Mouse (Mus musculus) heart, embryonic 14.5 days (tissue): ENCODE measurements around the gene Ankrd12. TPM values are rescaled to one million over a fixed set of nuclear protein-coding genes. Genes with fewer than 3 reads are reported as not detected.
"Not testable (repeated sequence)": the region's sequence is repeated elsewhere in the genome, so short reads cannot be mapped to it uniquely, and the experiment has no call there.

ENCODE experiments used
- ATAC-seq: fragments of 200-750 bp; cut with Nextera tagmentation; 2 replicates; pipeline ENCODE4 v1.8.0; 2017; ENCODE audit warnings: low read depth, moderate TSS enrichment; ENCODE audit not compliant: insufficient number of reproducible peaks, insufficient read depth, low FRiP score
- H3K27ac ChIP-seq, 2 experiments: fragments of 200-500 bp in 1 of 2; fragments of 300-500 bp in 1 of 2; sonication (generic) in 1 of 2; replicated peaks in 1 of 2; 2 replicates each; pipeline ENCODE4 v1.5.1; 2012 to 2014; ENCODE audit warnings: low read depth in 2 of 2, low read length in 2 of 2, control low read depth in 1 of 2, mild to moderate bottlenecking in 1 of 2, mixed read lengths in 1 of 2; ENCODE audit not compliant: control insufficient read depth in 1 of 2, insufficient read depth in 1 of 2
- H3K27me3 ChIP-seq: fragments of 300-500 bp; sonication (generic); 2 replicates; pipeline ENCODE4 v1.6.1; 2014; ENCODE audit warnings: mild to moderate bottlenecking, low read length, control low read depth; ENCODE audit not compliant: control insufficient read depth, insufficient read depth
- H3K36me3 ChIP-seq: fragments of 300-500 bp; sonication (generic); 2 replicates; pipeline ENCODE4 v1.6.1; 2014; ENCODE audit warnings: mild to moderate bottlenecking, control low read depth, low read length, mixed read lengths; ENCODE audit not compliant: control insufficient read depth, insufficient read depth
- H3K4me1 ChIP-seq, 2 experiments: fragments of 200-500 bp in 1 of 2; fragments of 300-500 bp in 1 of 2; sonication (generic) in 1 of 2; 2 replicates each; pipeline ENCODE4 v1.6.1; 2012 to 2014; ENCODE audit warnings: low read length in 2 of 2, control low read depth in 1 of 2, mixed read lengths in 1 of 2; ENCODE audit not compliant: control insufficient read depth in 2 of 2, insufficient read depth in 2 of 2
- H3K4me2 ChIP-seq: fragments of 300-500 bp; sonication (generic); 2 replicates; pipeline ENCODE4 v1.6.1; 2014; ENCODE audit warnings: mild to moderate bottlenecking, low read length
- H3K4me3 ChIP-seq, 2 experiments: fragments of 200-500 bp in 1 of 2; fragments of 300-500 bp in 1 of 2; sonication (generic) in 1 of 2; 2 replicates each; pipeline ENCODE4 v1.5.1; 2012 to 2014; ENCODE audit warnings: low read length in 2 of 2, mild to moderate bottlenecking in 2 of 2, control low read depth in 1 of 2, low read depth in 1 of 2, moderate library complexity in 1 of 2; ENCODE audit not compliant: control insufficient read depth in 1 of 2, insufficient read depth in 1 of 2
- H3K9ac ChIP-seq: fragments of 300-500 bp; sonication (generic); 2 replicates; pipeline ENCODE4 v1.6.1; 2014; ENCODE audit warnings: mild to moderate bottlenecking, low read length
- H3K9me3 ChIP-seq: fragments of 300-500 bp; sonication (generic); 2 replicates; pipeline ENCODE4 v1.6.1; 2016; ENCODE audit warnings: low read length, control low read depth; ENCODE audit not compliant: control insufficient read depth
- WGBS: fragments of 180-500 bp; shearing (Covaris S2); extraction: QIAGEN DNeasy Blood & Tissue Kit; methylation state at CpG from one replicate; pipeline ENCODE4 v1.1.7; 2014; 5-methylcytosine and 5-hydroxymethylcytosine counted together
- polyA plus RNA-seq: library from polyadenylated mRNA; unstranded; fragments of >200 nt; fragmentation: Nextera tagmentation; extraction: Ambion mirVana; gene quantifications from 2 replicates; pipeline ENCODE4 v1.2.1, GENCODE M21; 2014

Gene Ankrd12
- polyA plus RNA-seq, 1 experiment from 2014 or later, result 18.4 TPM

GRCm38 (mm10) chr17:66057145-66057544 is 19.7 kb downstream of the Ankrd12 start:
- Histone ChIP-seq H3K27me3 (no peaks in the 10 kb centered on the region), H3K4me1 (peaks cover 0 to 9% of the 10 kb centered on the region in 2 experiments; a peak in 1 of 4 replicates), H3K9me3 (no peaks in the 10 kb centered on the region), H3K27ac (no peak overlapping the region), H3K4me2 (no peak overlapping the region), H3K4me3 (no peak overlapping the region), H3K36me3 (no peaks in the 10 kb centered on the region), H3K9ac (no peak overlapping the region)
- WGBS, result 88% methylated on average over 2 of the region's 2 CpGs
- no peak for ATAC-seq

- no peaks in the 10 kb centered on the region for H3K9me3 ChIP-seq
- ATAC-seq, result no peak
- 51% methylated on average over 4 of the region's 4 CpGs for WGBS
- H3K4me2 ChIP-seq, result no peak overlapping the region
- no peak overlapping the region for H3K4me3 ChIP-seq
- H3K36me3 ChIP-seq, result peaks cover 2% of the 10 kb centered on the region; the same call in 1 of the 2 replicates
- H3K27ac ChIP-seq, result no peak overlapping the region
- peaks cover 0 to 4% of the 10 kb centered on the region in 2 experiments; a peak in 1 of 4 replicates for H3K4me1 ChIP-seq
- no peak overlapping the region for H3K9ac ChIP-seq
- H3K27me3 ChIP-seq, result no peaks in the 10 kb centered on the region
These were observed 23.5 kb downstream of the Ankrd12 start for GRCm38 (mm10) chr17:66053349-66053748.

- Histone ChIP-seq H3K4me3 (no peak overlapping the region), H3K4me1 (peaks cover 0 to 4% of the 10 kb centered on the region in 2 experiments; a peak in 1 of 4 replicates), H3K27me3 (no peaks in the 10 kb centered on the region), H3K36me3 (peaks cover 2% of the 10 kb centered on the region; the same call in 1 of the 2 replicates), H3K27ac (no peak overlapping the region), H3K9me3 (no peaks in the 10 kb centered on the region), H3K9ac (no peak overlapping the region), H3K4me2 (no peak overlapping the region)
- WGBS, result 81% methylated on average over 4 of the region's 4 CpGs
- ATAC-seq, result no peak
These were observed 28.1 kb downstream of the Ankrd12 start for GRCm38 (mm10) chr17:66048795-66049194.

GRCm38 (mm10) chr17:66048199-66048598 is 28.7 kb downstream of the Ankrd12 start:
- Histone ChIP-seq H3K4me1 (no peaks in the 10 kb centered on the region; a peak in 1 of 4 replicates), H3K27ac (no peak overlapping the region), H3K27me3 (no peaks in the 10 kb centered on the region), H3K9ac (no peak overlapping the region), H3K4me2 (no peak overlapping the region), H3K9me3 (no peaks in the 10 kb centered on the region), H3K4me3 (no peak overlapping the region), H3K36me3 (peaks cover 2% of the 10 kb centered on the region; the same call in 1 of the 2 replicates)
- no peak for ATAC-seq
- WGBS, result 62% methylated on average over 5 of the region's 5 CpGs

- H3K27me3 ChIP-seq, H3K4me2 ChIP-seq, H3K27ac ChIP-seq, H3K9me3 ChIP-seq, H3K36me3 ChIP-seq, H3K9ac ChIP-seq, H3K4me3 ChIP-seq, H3K4me1 ChIP-seq, ATAC-seq: not testable (repeated sequence)
- 80% methylated on average over 4 of the region's 4 CpGs for WGBS
These were observed 33.2 kb downstream of the Ankrd12 start for GRCm38 (mm10) chr17:66043679-66044078.

GRCm38 (mm10) chr17:66041020-66041419 is 35.9 kb downstream of the Ankrd12 start:
- H3K4me3 ChIP-seq, result no peak overlapping the region
- ATAC-seq, result no peak
- no peak overlapping the region for H3K27ac ChIP-seq
- WGBS, result 82% methylated on average over 5 of the region's 5 CpGs
- no peak overlapping the region for H3K9ac ChIP-seq
- no peaks in the 10 kb centered on the region for H3K9me3 ChIP-seq
- no peak overlapping the region for H3K4me2 ChIP-seq
- no peaks in the 10 kb centered on the region for H3K27me3 ChIP-seq
- peaks cover 11% of the 10 kb centered on the region for H3K36me3 ChIP-seq
- H3K4me1 ChIP-seq, result no peaks in the 10 kb centered on the region

- Histone ChIP-seq H3K9me3 (no peaks in the 10 kb centered on the region), H3K4me3 (no peak overlapping the region), H3K4me1 (no peaks in the 10 kb centered on the region), H3K9ac (no peak overlapping the region), H3K36me3 (peaks cover 12% of the 10 kb centered on the region), H3K27me3 (no peaks in the 10 kb centered on the region), H3K27ac (no peak overlapping the region), H3K4me2 (no peak overlapping the region)
- WGBS, result 81% methylated on average over 5 of the region's 5 CpGs
- no peak for ATAC-seq
These were observed 43.6 kb downstream of the Ankrd12 start for GRCm38 (mm10) chr17:66033239-66033638.

GRCm38 (mm10) chr17:66031991-66032390 is 44.9 kb downstream of the Ankrd12 start:
- no peaks in the 10 kb centered on the region for H3K27me3 ChIP-seq
- H3K4me1 ChIP-seq, result no peaks in the 10 kb centered on the region
- no peak overlapping the region for H3K27ac ChIP-seq
- no peaks in the 10 kb centered on the region for H3K9me3 ChIP-seq
- 80% methylated on average over 5 of the region's 5 CpGs for WGBS
- no peak overlapping the region for H3K4me2 ChIP-seq
- H3K9ac ChIP-seq, result no peak overlapping the region
- H3K4me3 ChIP-seq, result no peak overlapping the region
- H3K36me3 ChIP-seq, result peaks cover 11% of the 10 kb centered on the region
- no peak for ATAC-seq
